Mouse (Mus musculus) c-Kit-positive CD71-negative TER-119-negative erythroid progenitor cells, embryonic 14.5 days (primary cell): ENCODE measurements around the gene Galnt4.
"Not testable (repeated sequence)": the region's sequence is repeated elsewhere in the genome, so short reads cannot be mapped to it uniquely, and the experiment has no call there.

Experiments used
- DNase-seq: peaks from one replicate; pipeline ENCODE4 v3.0.0-alpha.2; 2013; ENCODE audit warnings: low read depth

Gene Galnt4

GRCm38 (mm10) chr10:99157697-99158096 lies 49.7 kb downstream of the Galnt4 start:
- not testable (repeated sequence) for DNase-seq

DNA sequence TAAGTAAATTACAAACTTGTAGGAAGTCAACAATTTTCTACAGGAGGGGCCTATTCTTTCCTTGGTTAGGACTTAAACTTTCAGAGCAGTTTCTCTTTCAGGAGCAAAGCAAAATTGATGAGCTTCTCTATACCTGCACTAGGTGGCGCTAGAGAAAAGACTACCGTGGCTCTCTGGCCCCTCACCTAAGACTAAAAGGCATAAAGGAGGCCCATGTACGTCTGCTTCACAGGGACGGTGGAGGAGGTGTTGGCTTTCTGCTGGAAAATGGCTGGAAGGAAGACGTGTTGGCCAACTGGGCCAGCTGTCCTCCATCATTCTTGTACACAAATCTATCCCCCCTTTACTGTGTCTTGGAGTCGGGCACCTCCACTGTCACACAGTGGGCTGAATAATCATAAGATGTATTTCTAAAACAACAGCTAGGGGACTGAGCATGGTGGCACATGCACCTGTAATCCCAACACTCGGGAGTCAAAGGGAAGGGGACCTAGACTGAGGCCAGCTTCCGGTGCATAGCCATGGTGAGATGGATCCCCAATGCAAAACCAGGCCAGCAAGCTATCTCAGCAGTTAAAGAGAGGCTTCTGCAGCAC lies 54.1 kb downstream of the Galnt4 start:
- DNase-seq = no peak
